Mouse (Mus musculus): ENCODE measurements at regions not wholly inside any gene's neighbourhood (a gene's known extent, or its start where the extent isn't known, plus 50 kb on each side); places are given as distances from the start of the nearest gene placed in this dataset.

- no peak for TF ChIP-seq POLR2A (IDR thresholded peaks at IDR 0.05; ENCODE audit: low read depth, low read length)
- TF ChIP-seq CTCF (IDR thresholded peaks at IDR 0.05; ENCODE audit: extremely low read depth, insufficient read depth, insufficient read length, insufficient replicate concordance), result no peak
Observed at GRCm38 (mm10) chr17:29440490-29440889, 50.1 kb upstream of the Pim1 start.
